Mouse (Mus musculus) midbrain, embryonic 13.5 days (tissue): ENCODE results near the gene Abhd17c. TPM values are rescaled to one million over a fixed set of nuclear protein-coding genes. Genes with fewer than 3 reads are reported as not detected.
"Not testable (repeated sequence)": the region's sequence is repeated elsewhere in the genome, so short reads cannot be mapped to it uniquely, and the experiment has no call there.

Experiments
- ATAC-seq: fragments of 200-750 bp; cut with Nextera tagmentation; 2 replicates; pipeline ENCODE4 v1.8.0; 2017; ENCODE audit warnings: mild to moderate bottlenecking, moderate TSS enrichment, moderate library complexity
- H3K27ac ChIP-seq: fragments of 300-500 bp; sonication (generic); 2 replicates; pipeline ENCODE4 v1.5.1; 2015; ENCODE audit warnings: inconsistent platforms, mild to moderate bottlenecking, moderate library complexity
- H3K27me3 ChIP-seq: fragments of 300-500 bp; sonication (generic); 2 replicates; pipeline ENCODE4 v1.6.1; 2015; ENCODE audit warnings: mild to moderate bottlenecking, inconsistent platforms
- H3K36me3 ChIP-seq: fragments of 300-500 bp; sonication (generic); 2 replicates; pipeline ENCODE4 v1.6.1; 2015; ENCODE audit warnings: mild to moderate bottlenecking, inconsistent platforms
- H3K4me1 ChIP-seq: fragments of 300-500 bp; sonication (generic); replicated peaks from 2 replicates; pipeline ENCODE4 v1.6.1; 2015; ENCODE audit warnings: inconsistent platforms
- H3K4me2 ChIP-seq: fragments of 300-500 bp; sonication (generic); replicated peaks from 2 replicates; pipeline ENCODE4 v1.6.1; 2015; ENCODE audit warnings: moderate library complexity, mild to moderate bottlenecking, inconsistent platforms
- H3K4me3 ChIP-seq: fragments of 300-500 bp; sonication (generic); replicated peaks from 2 replicates; pipeline ENCODE4 v1.5.1; 2015; ENCODE audit warnings: mild to moderate bottlenecking, inconsistent platforms
- H3K9ac ChIP-seq: fragments of 300-500 bp; sonication (generic); replicated peaks from 2 replicates; pipeline ENCODE4 v1.6.1; 2015; ENCODE audit warnings: mild to moderate bottlenecking, inconsistent platforms
- H3K9me3 ChIP-seq: fragments of 300-500 bp; sonication (generic); 2 replicates; pipeline ENCODE4 v1.6.1; 2016; ENCODE audit warnings: mild to moderate bottlenecking, inconsistent platforms
- WGBS: fragments of 180-500 bp; shearing (Covaris S2); methylation state at CpG from one replicate; pipeline ENCODE4 v1.1.7; 2015; 5-methylcytosine and 5-hydroxymethylcytosine counted together
- polyA plus RNA-seq: library from polyadenylated mRNA; unstranded; fragments of >200 nt; fragmentation: Nextera tagmentation; extraction: Ambion mirVana; gene quantifications from 2 replicates; pipeline ENCODE4 v1.2.1, GENCODE M21; 2015

The Abhd17c gene
- polyA plus RNA-seq, 1 experiment from 2014 or later = 22.9 TPM

DNA sequence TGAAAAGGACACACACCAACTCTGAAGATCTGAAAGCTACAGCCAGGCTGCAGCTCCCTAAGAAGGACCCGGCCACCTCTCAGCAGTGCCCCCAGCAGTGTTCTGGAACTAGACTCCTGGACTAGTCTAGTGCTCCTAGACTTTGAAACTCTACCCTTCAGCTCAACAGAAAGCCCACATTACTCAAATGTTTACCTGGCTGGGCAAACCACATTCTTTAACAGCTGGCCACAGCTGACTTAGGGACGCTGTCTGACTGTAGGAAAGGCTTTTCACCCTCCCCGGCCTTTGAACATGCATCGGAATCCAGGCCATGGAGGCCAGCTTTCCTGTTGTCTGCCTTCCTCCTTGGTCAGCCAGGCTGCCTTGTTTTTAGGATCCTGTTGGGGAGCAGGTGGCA lies 20.0 kb downstream of the Abhd17c start:
- no peak overlapping the region for H3K4me3 ChIP-seq
- no peaks in the 10 kb centered on the region for H3K9me3 ChIP-seq
- no peak overlapping the region for H3K27ac ChIP-seq
- H3K4me2 ChIP-seq = no peak overlapping the region
- ATAC-seq = no peak
- H3K9ac ChIP-seq = no peak overlapping the region
- WGBS = 89% methylated on average over 4 of the region's 4 CpGs
- no peaks in the 10 kb centered on the region for H3K36me3 ChIP-seq
- H3K4me1 ChIP-seq = peaks cover 18% of the 10 kb centered on the region
- no peaks in the 10 kb centered on the region for H3K27me3 ChIP-seq

DNA sequence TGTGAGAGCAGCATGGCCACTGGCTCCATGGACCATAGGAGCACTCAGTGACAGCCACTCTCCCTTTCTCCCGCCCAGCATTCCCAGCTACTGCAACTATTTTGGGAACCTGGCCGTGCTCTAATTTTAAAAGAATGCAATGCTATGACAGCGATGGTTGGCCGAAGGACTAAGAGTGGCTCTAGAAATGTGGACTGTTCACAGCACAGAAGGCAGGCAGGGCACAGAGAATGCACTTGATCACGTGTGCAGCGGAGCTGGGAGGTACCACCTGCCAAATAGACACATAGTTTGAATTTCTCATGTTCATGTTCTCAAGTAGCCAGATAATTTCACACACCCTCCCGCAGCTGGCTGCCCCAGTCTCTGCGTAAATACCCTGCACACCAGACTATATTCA lies 23.0 kb downstream of the Abhd17c start:
- H3K36me3 ChIP-seq = no peaks in the 10 kb centered on the region
- no peak for ATAC-seq
- 85% methylated on average over 8 of the region's 8 CpGs for WGBS
- no peak overlapping the region for H3K9ac ChIP-seq
- no peaks in the 10 kb centered on the region for H3K27me3 ChIP-seq
- peaks cover 15% of the 10 kb centered on the region for H3K4me1 ChIP-seq
- H3K9me3 ChIP-seq = no peaks in the 10 kb centered on the region
- H3K27ac ChIP-seq = no peak overlapping the region
- no peak overlapping the region for H3K4me3 ChIP-seq
- H3K4me2 ChIP-seq = no peak overlapping the region

DNA sequence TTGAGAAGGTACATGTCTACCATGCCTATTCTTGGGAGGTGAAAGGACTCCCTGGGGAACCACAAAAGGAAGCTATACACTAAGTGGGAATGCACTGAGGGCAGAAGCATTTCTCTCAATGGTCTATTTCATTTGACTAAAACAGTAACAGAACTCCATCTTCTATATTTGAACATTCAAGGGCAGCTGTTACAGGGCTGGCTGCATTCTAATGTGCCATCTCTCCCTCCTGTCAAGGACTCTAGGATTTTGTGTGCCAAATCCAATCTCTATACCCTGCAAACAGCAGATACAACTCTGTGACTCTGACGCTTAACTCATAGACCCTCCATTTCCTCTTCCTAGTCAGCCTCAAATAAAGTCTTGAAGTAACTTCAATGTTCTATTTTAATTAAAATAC lies 26.0 kb downstream of the Abhd17c start:
- peaks cover 24% of the 10 kb centered on the region for H3K4me1 ChIP-seq
- no peak overlapping the region for H3K4me2 ChIP-seq
- WGBS = 94% methylated on average over 1 of the region's 1 CpGs
- no peaks in the 10 kb centered on the region for H3K36me3 ChIP-seq
- H3K27ac ChIP-seq = no peak overlapping the region
- H3K9me3 ChIP-seq = no peaks in the 10 kb centered on the region
- no peak overlapping the region for H3K9ac ChIP-seq
- ATAC-seq = no peak
- no peaks in the 10 kb centered on the region for H3K27me3 ChIP-seq
- H3K4me3 ChIP-seq = no peak overlapping the region

DNA sequence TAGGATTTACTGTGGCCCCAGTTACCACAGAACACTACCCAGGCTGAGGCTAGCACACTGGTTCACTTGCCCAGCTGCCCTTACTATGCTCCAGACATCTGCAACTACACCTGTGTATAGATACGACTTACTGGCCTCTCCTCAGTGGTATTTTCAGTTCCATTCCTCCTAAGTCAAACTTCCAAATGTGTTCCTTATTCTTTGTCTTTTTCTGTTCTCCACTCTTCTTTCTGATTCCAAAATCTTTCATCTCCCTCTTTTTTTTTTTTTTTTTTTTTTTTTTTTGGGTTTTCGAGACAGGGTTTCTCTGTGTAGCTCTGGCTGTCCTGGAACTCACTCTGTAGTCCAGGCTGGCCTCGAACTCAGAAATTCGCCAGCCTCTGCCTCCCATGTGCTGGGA lies 28.0 kb downstream of the Abhd17c start:
- H3K27me3 ChIP-seq, H3K9ac ChIP-seq, H3K9me3 ChIP-seq, H3K4me3 ChIP-seq, H3K27ac ChIP-seq, H3K4me2 ChIP-seq, H3K36me3 ChIP-seq, ATAC-seq: not testable (repeated sequence)
- 90% methylated on average over 4 of the region's 4 CpGs for WGBS
- peaks cover 34% of the 10 kb centered on the region for H3K4me1 ChIP-seq

DNA sequence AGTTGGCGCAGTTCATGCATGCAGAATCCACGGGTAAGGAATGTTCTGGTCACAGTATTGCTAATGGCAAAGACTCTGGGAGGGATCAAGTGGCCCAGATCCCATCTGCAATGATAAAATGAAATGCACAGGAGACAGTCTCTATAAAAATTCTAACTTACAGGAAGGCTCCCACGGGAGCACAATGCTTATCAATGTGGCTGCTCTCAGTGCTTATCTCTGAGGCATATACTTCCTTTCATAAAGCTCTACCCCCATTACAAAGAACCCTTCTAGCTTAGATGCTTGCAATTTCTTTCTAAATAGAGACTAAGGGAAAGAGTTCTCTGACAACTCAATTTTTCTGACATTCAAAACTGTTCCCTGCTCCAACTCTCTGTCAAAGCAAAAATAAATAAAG lies 29.9 kb downstream of the Abhd17c start:
- no peaks in the 10 kb centered on the region for H3K36me3 ChIP-seq
- ATAC-seq = no peak
- peaks cover 33% of the 10 kb centered on the region for H3K4me1 ChIP-seq
- H3K9me3 ChIP-seq = no peaks in the 10 kb centered on the region
- no peak overlapping the region for H3K4me3 ChIP-seq
- no peak overlapping the region for H3K27ac ChIP-seq
- H3K4me2 ChIP-seq = no peak overlapping the region
- no peaks in the 10 kb centered on the region for H3K27me3 ChIP-seq
- H3K9ac ChIP-seq = no peak overlapping the region
- 85% methylated on average over 3 of the region's 3 CpGs for WGBS

DNA sequence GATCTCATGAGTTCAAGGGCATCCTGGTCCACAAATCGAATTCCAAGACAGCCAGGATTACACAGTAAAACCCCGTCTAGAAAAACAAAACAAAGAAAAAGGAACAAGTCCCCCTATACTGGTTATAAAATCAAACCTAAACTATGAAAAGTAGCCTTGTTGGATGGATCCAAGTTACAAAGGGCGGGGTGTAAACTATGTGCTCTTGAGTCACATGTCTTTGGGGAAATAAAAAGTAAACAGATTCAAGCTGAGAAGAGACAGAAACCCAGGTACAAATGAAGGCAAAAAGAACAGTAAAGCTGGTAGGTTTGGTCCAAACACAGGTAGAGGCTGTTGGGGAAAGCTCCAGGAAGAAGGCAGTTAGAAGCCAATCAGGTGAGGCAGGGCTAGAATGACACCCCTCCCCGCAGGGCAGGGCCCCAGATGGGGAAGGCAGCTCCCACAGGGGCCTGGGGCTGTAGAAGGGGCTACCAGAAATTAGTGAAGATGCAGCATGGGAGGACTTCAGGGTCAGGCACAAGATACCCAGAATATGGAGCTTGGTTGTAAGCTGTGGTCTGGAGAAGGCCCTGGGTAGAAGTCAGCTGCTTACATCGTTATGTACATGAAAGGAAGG lies 31.4 kb downstream of the Abhd17c start:
- peaks cover 33% of the 10 kb centered on the region for H3K4me1 ChIP-seq
- no peak for ATAC-seq
- no peaks in the 10 kb centered on the region for H3K27me3 ChIP-seq
- no peaks in the 10 kb centered on the region for H3K36me3 ChIP-seq
- no peak overlapping the region for H3K4me2 ChIP-seq
- WGBS = 78% methylated on average over 5 of the region's 5 CpGs
- H3K9ac ChIP-seq = no peak overlapping the region
- H3K27ac ChIP-seq = no peak overlapping the region
- no peak overlapping the region for H3K4me3 ChIP-seq
- H3K9me3 ChIP-seq = no peaks in the 10 kb centered on the region

DNA sequence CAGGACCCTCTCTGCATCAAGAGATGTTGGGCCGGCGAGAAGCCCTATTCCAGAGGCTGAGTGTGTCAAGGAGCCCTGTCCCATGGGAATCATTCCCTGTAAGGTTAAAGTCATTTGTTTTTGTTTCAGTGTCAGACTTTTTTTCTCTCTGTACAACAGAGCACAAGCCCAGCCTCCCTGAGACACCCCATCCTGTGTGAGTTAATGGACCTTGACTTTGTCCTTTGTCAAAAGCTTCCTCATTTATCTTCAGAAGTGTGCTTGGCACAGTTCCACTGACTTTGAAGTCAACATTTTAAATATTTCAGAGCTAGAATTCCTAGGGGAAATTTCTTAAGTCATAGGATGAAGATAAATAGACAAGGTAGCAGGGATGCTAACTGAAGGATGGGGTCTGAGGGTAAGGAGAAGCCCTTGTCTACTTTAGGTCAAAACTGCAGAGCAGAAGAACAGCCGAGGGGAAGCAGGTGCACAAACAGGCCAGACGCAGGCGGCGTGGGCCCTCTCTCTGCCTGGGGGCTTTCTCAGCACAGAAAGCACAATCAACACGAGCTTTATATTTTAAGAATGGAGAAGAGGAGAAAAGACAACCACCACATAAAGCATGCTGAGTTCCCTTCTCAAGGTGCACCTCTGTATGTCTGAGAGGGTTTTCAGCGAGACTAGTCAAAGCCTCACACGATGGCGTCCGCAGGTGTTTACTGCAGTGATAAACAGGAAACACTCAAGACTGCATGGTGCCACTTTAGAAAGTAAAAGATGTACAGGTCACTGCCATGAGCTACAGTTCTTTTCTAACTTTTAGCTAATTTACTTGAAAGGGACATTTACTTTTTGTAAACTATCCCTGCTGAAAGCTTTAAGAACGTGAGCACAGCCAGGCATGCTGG lies 32.2 kb downstream of the Abhd17c start:
- no peak overlapping the region for H3K4me3 ChIP-seq
- ATAC-seq = peak; percentile 28; the same call in 1 of the 2 replicates
- no peaks in the 10 kb centered on the region for H3K36me3 ChIP-seq
- no peak overlapping the region for H3K4me2 ChIP-seq
- no peak overlapping the region for H3K27ac ChIP-seq
- no peaks in the 10 kb centered on the region for H3K9me3 ChIP-seq
- H3K4me1 ChIP-seq = peaks cover 39% of the 10 kb centered on the region
- WGBS = 68% methylated on average over 12 of the region's 12 CpGs
- no peaks in the 10 kb centered on the region for H3K27me3 ChIP-seq
- H3K9ac ChIP-seq = no peak overlapping the region

DNA sequence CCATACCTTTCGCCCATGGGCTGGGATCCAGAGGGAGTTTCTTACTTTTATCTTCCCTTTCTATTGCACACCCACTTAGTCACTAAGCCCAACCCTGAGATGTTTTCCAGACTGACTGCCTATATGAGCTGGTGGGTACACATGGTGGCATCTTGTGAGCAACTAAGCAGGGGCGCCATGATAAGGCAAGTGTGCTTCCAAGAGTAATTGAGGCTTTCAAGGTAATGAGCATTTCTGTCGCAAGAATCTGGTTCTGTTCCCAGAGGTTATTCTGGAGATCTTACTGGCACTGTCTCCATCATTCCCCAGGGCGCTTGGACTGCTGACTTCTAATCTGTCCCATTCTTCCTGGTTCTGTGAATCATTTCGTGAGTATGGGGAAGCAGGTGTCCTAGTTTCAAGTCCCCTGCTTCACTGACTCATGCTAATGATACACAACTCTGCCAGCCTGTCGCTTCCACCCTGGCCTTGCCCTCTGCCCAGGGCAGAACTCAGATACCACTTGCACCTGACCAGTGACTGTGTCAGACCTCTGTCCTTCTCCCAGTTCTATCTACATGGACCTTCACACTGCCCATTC lies 34.1 kb downstream of the Abhd17c start:
- H3K9me3 ChIP-seq = no peaks in the 10 kb centered on the region
- no peak overlapping the region for H3K4me3 ChIP-seq
- no peak for ATAC-seq
- H3K9ac ChIP-seq = no peak overlapping the region
- peaks cover 56% of the 10 kb centered on the region for H3K4me1 ChIP-seq
- H3K4me2 ChIP-seq = no peak overlapping the region
- no peak overlapping the region for H3K27ac ChIP-seq
- H3K36me3 ChIP-seq = peaks cover 6% of the 10 kb centered on the region
- WGBS = 88% methylated on average over 6 of the region's 6 CpGs
- H3K27me3 ChIP-seq = no peaks in the 10 kb centered on the region

DNA sequence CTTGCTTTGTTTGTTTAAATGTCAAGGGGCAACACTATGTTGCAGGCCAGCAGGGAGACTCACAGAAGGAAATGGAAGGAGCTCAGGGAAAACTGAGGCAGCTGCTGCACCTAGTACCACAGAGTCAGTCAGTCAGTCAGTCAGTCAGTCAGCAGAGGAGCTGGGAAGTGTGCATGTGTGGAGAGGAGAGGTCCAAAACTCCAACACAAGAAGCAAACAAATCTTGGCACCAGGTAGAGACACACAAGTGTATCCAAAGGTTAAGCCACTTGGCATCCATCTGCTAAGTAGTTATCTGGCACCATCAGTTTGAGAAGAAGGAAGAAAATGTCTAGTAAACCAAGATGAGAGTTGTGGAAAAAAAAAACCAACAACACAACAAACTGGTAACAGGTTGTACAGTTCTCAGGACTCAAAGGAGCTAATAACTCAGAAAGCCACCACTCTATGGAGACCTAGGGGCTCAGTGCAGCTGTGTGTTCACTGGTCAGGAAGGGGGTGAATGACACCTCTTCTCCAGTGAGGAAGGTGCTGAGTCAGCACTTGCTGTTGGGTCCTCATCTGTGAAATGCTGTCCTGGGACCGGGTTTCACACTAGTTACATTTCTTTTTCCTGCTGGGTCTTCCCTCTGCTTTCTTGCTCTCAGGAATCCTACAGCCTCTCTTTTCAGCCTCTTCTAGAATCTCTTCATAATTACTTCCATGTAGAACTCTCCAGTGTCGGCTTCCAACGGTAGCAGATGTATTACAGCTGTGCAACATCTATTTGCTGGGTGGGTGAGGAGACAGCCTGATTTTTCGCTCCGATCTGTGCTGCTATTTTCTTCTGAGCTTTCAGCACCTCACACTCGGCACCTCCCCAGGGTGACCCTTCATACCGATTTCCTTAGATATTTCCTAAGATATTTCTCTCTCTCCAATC lies 34.8 kb downstream of the Abhd17c start:
- Histone ChIP-seq H3K27ac (no peak overlapping the region), H3K4me3 (no peak overlapping the region), H3K9me3 (no peaks in the 10 kb centered on the region), H3K27me3 (no peaks in the 10 kb centered on the region), H3K9ac (no peak overlapping the region), H3K4me2 (no peak overlapping the region), H3K4me1 (peaks cover 58% of the 10 kb centered on the region), H3K36me3 (peaks cover 6% of the 10 kb centered on the region)
- WGBS = 92% methylated on average over 7 of the region's 7 CpGs
- no peak for ATAC-seq

DNA sequence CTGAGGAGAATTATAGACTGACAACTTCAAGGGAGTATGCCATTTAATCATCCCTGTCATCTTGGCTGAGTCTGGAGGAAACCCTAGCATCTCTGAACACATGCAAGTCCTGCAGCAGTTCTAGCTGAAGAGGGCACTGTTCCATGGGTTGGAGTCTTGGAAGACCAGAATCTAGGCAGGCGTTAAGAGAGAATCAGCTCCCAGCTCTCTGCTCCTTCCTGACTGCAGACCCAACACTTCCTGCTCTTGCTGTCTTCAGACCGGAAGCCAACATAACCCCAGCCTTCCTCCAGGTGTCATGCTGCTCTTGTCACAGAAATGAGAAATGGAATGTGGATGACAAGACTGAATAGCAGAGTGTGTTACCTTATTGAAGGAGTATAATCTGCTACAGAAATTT lies 36.3 kb downstream of the Abhd17c start:
- peaks cover 53% of the 10 kb centered on the region for H3K4me1 ChIP-seq
- H3K36me3 ChIP-seq = peaks cover 8% of the 10 kb centered on the region
- H3K27me3 ChIP-seq = no peaks in the 10 kb centered on the region
- H3K4me3 ChIP-seq = no peak overlapping the region
- 73% methylated on average over 2 of the region's 2 CpGs for WGBS
- H3K27ac ChIP-seq = no peak overlapping the region
- H3K4me2 ChIP-seq = no peak overlapping the region
- no peak for ATAC-seq
- H3K9ac ChIP-seq = no peak overlapping the region
- H3K9me3 ChIP-seq = no peaks in the 10 kb centered on the region

DNA sequence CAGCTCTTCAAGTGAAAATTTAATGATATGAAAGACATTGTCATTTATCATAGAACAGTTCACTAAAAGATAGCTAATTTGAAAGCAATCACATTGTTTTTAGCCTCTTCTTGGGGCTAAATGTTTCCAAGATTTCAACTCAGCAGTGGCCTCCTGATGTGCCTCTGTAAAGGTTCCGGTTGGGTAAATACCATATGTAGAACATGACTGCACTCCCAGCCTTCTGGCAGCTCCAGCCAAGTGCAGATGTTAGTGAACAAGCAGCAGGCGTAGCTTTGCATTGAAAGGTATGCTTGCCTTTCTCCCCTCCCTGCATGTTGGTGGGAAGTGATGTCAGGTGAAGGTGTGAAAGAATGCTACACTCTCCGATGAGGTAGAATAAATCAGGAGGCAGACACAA lies 36.9 kb downstream of the Abhd17c start:
- no peak overlapping the region for H3K9ac ChIP-seq
- 83% methylated on average over 3 of the region's 3 CpGs for WGBS
- H3K4me1 ChIP-seq = peaks cover 47% of the 10 kb centered on the region
- peaks cover 13% of the 10 kb centered on the region for H3K36me3 ChIP-seq
- no peaks in the 10 kb centered on the region for H3K27me3 ChIP-seq
- no peak overlapping the region for H3K4me2 ChIP-seq
- no peak overlapping the region for H3K27ac ChIP-seq
- H3K4me3 ChIP-seq = no peak overlapping the region
- H3K9me3 ChIP-seq = no peaks in the 10 kb centered on the region
- ATAC-seq = no peak

DNA sequence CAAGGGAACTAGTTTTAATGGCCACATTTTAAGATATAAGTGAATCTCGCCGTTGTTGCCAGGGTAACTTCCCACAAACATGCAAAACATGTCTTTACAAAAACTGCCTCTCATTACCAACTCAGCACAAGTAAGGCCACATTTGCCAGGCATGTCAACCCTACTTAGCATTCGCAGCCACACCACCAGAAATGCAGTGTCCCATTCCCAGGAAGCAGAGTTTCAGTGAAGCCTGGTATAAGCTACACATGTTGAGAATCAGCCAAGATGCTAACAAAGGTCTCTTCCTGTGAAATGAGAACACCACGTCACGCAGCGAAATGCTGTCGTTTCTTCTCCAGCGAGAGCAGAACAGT lies 38.7 kb downstream of the Abhd17c start:
- 70% methylated on average over 8 of the region's 8 CpGs for WGBS
- Histone ChIP-seq H3K4me3 (no peak overlapping the region), H3K27ac (peak overlapping the region; percentile 64; the same call in 1 of the 2 replicates), H3K4me1 (peaks cover 37% of the 10 kb centered on the region), H3K9me3 (no peaks in the 10 kb centered on the region), H3K9ac (no peak overlapping the region), H3K36me3 (peaks cover 22% of the 10 kb centered on the region), H3K27me3 (no peaks in the 10 kb centered on the region), H3K4me2 (no peak overlapping the region)
- ATAC-seq = peak; percentile 70
